Comparison of ENCODE assay signal across 2 mouse cellular contexts in genomic region chr16:49528618-49529017, GRCm38 (mm10).
DNase-seq lines count a peak whose midpoint lies in the region; ATAC-seq lines count a peak whose summit lies in the region.
"Not testable (repeated sequence)": the region's sequence is repeated elsewhere in the genome, so short reads cannot be mapped to it uniquely, and the experiment has no call there.

No protein-coding gene starts in this region.

- H3K9me3 ChIP-seq in midbrain, embryonic 11.5 days (ENCODE audit: control insufficient read depth, low read length), result not testable (repeated sequence)

- not testable (repeated sequence) for H3K27me3 ChIP-seq in midbrain, embryonic 11.5 days (ENCODE audit: control insufficient read depth, insufficient read depth, low read length)

- peak; percentile 90 for DNase-seq in heart, adult 11 months
- peak; percentile 72 for DNase-seq in midbrain, embryonic 11.5 days (ENCODE audit: low spot score, missing footprints)

- not testable (repeated sequence) for H3K27ac ChIP-seq in midbrain, embryonic 11.5 days (ENCODE audit: low read depth, low read length)

- H3K4me1 ChIP-seq in midbrain, embryonic 11.5 days (ENCODE audit: control insufficient read depth, insufficient read depth, low read length), result not testable (repeated sequence)

- H3K4me3 ChIP-seq in midbrain, embryonic 11.5 days (ENCODE audit: low read depth, low read length), result not testable (repeated sequence)

- H3K36me3 ChIP-seq in midbrain, embryonic 11.5 days (ENCODE audit: control insufficient read depth, insufficient read depth, low read length), result not testable (repeated sequence)

- not testable (repeated sequence) for H3K9ac ChIP-seq in midbrain, embryonic 11.5 days (ENCODE audit: low read length)

- not testable (repeated sequence) for ATAC-seq in midbrain, embryonic 11.5 days (ENCODE audit: low FRiP score)

- 85% methylated on average over 2 of the region's 2 CpGs for WGBS in midbrain, embryonic 11.5 days

- not testable (repeated sequence) for H3K4me2 ChIP-seq in midbrain, embryonic 11.5 days
